Mouse (Mus musculus): Measurements from ENCODE around the gene Sh3kbp1. TPM values are rescaled to one million over a fixed set of nuclear protein-coding genes. Genes with fewer than 3 reads are reported as not detected.

The Sh3kbp1 gene
- total RNA-seq, 2 experiments from 2014 or later = 99.8 to 107 TPM

- peak; percentile 85 for ATAC-seq (replicated peaks; ENCODE audit: poor library complexity)
Measured at GRCm38 (mm10) chrX:159909446-159910277, 282.6 kb downstream of the Sh3kbp1 start.

- peak; percentile 44 for ATAC-seq (replicated peaks; ENCODE audit: poor library complexity)
Measured at GRCm38 (mm10) chrX:159910600-159910999, 283.5 kb downstream of the Sh3kbp1 start.

- no peak for ATAC-seq (replicated peaks; ENCODE audit: poor library complexity)
Measured at GRCm38 (mm10) chrX:159911613-159912012, 284.5 kb downstream of the Sh3kbp1 start.

GRCm38 (mm10) chrX:159912061-159912460, 285.0 kb downstream of the Sh3kbp1 start:
- ATAC-seq (replicated peaks; ENCODE audit: poor library complexity) = peak; percentile 50

GRCm38 (mm10) chrX:159913489-159913888, 286.4 kb downstream of the Sh3kbp1 start:
- ATAC-seq (replicated peaks; ENCODE audit: poor library complexity) = no peak

GRCm38 (mm10) chrX:159915125-159915524, 288.1 kb downstream of the Sh3kbp1 start:
- no peak for ATAC-seq (replicated peaks; ENCODE audit: poor library complexity)

GRCm38 (mm10) chrX:159924759-159925158, 297.7 kb downstream of the Sh3kbp1 start:
- peak; percentile 92 for ATAC-seq (replicated peaks; ENCODE audit: poor library complexity)

GRCm38 (mm10) chrX:159928165-159928564, 301.1 kb downstream of the Sh3kbp1 start:
- ATAC-seq (replicated peaks; ENCODE audit: poor library complexity) = no peak

GRCm38 (mm10) chrX:159928834-159929233, 301.8 kb downstream of the Sh3kbp1 start:
- ATAC-seq (replicated peaks; ENCODE audit: poor library complexity) = no peak

- ATAC-seq (replicated peaks; ENCODE audit: poor library complexity) = no peak
Measured at GRCm38 (mm10) chrX:159932027-159932426, 305.0 kb downstream of the Sh3kbp1 start.

GRCm38 (mm10) chrX:159942569-159942968, 315.5 kb downstream of the Sh3kbp1 start:
- ATAC-seq (replicated peaks; ENCODE audit: poor library complexity) = no peak

GRCm38 (mm10) chrX:159943586-159943985, 316.5 kb downstream of the Sh3kbp1 start:
- ATAC-seq (replicated peaks; ENCODE audit: poor library complexity) = no peak

- peak; percentile 48 for ATAC-seq (replicated peaks; ENCODE audit: poor library complexity)
Measured at GRCm38 (mm10) chrX:159953546-159954429, 326.7 kb downstream of the Sh3kbp1 start.

- no peak for ATAC-seq (replicated peaks; ENCODE audit: poor library complexity)
Measured at GRCm38 (mm10) chrX:159954430-159954779, 327.3 kb downstream of the Sh3kbp1 start.

- no peak for ATAC-seq (replicated peaks; ENCODE audit: poor library complexity)
Measured at GRCm38 (mm10) chrX:159955433-159955832, 328.4 kb downstream of the Sh3kbp1 start.

GRCm38 (mm10) chrX:159961385-159961784, 334.3 kb downstream of the Sh3kbp1 start:
- peak; percentile 51 for ATAC-seq (replicated peaks; ENCODE audit: poor library complexity)

- peak; percentile 95 for ATAC-seq (replicated peaks; ENCODE audit: poor library complexity)
Measured at GRCm38 (mm10) chrX:159963273-159963672, 336.2 kb downstream of the Sh3kbp1 start.

GRCm38 (mm10) chrX:159963925-159964324, 336.9 kb downstream of the Sh3kbp1 start:
- ATAC-seq (replicated peaks; ENCODE audit: poor library complexity) = no peak

- no peak for ATAC-seq (replicated peaks; ENCODE audit: poor library complexity)
Measured at GRCm38 (mm10) chrX:159969025-159969424, 342.0 kb downstream of the Sh3kbp1 start.

GRCm38 (mm10) chrX:159971091-159971779, 344.2 kb downstream of the Sh3kbp1 start:
- no peak for ATAC-seq (replicated peaks; ENCODE audit: poor library complexity)

GRCm38 (mm10) chrX:159973730-159974129, 346.7 kb downstream of the Sh3kbp1 start:
- peak; percentile 85 for ATAC-seq (replicated peaks; ENCODE audit: poor library complexity)

Measured in megakaryocyte progenitor cell, adult 5-6 weeks (primary cell).